Mouse (Mus musculus): ENCODE measurements around the gene Ect2l.

Gene Ect2l

GRCm38 (mm10) chr10:18141389-18141788, 69.3 kb downstream of the Ect2l start:
- no peak for TF ChIP-seq GATA4 (IDR thresholded peaks at IDR 0.05; ENCODE audit: insufficient replicate concordance, low read length)

- no peak for TF ChIP-seq GATA4 (IDR thresholded peaks at IDR 0.05; ENCODE audit: insufficient replicate concordance, low read length)
Observed at GRCm38 (mm10) chr10:18139615-18140014, 71.1 kb downstream of the Ect2l start.

DNA sequence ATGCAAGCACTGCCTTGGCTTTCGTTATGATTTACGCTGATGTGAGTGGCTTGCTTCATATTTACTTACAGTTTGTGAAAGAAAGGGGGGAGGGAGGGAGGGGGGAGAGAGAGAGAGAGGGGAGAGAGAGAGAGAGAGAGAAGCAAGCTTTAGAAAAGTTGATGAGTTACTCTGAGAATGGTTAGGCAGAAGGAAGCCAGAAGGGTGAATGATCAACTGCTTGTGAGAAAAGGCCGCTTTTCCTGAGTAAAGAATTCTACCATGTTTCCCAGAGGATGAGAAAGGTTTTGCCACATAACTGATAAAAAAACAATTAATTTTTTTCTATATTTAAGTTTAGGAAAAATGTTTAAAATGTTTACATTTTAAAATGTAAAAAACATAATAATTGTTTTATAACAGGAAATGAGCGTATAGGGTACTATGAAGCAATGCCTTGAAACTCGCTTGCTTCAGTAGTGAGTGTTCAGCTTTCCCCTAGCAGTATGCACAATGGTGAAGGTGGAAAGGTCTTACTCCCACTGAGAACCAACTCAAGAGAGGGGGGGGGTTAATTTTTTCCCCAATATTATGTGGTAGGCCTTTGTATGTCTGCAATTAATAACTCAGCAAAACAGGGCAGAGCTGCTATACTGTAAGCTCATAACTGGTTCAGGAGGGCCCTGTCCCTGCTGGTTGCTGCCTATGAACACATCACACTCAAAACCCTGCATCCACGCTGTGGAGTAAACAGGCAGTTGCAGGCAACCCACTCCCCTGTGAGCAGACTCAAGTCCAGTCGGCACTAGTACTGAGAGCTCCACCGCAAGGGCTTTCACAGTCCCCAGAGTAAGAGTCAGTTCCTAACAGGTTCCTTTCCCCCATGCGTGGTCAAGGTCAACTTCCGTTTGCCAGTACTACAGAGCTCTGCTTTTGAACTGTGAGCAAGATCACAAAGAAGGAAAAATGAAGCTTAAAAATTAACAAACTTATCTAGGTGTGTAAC, 78.7 kb downstream of the Ect2l start:
- TF ChIP-seq GATA4 (IDR thresholded peaks at IDR 0.05; ENCODE audit: insufficient replicate concordance, low read length): no peak

- no peak for TF ChIP-seq GATA4 (IDR thresholded peaks at IDR 0.05; ENCODE audit: insufficient replicate concordance, low read length)
Observed at GRCm38 (mm10) chr10:18130276-18130675, 80.4 kb downstream of the Ect2l start.

GRCm38 (mm10) chr10:18118336-18118735, 92.4 kb downstream of the Ect2l start:
- TF ChIP-seq GATA4 (IDR thresholded peaks at IDR 0.05; ENCODE audit: insufficient replicate concordance, low read length): no peak

- no peak for TF ChIP-seq GATA4 (IDR thresholded peaks at IDR 0.05; ENCODE audit: insufficient replicate concordance, low read length)
Observed at GRCm38 (mm10) chr10:18113473-18114093, 97.1 kb downstream of the Ect2l start.

DNA sequence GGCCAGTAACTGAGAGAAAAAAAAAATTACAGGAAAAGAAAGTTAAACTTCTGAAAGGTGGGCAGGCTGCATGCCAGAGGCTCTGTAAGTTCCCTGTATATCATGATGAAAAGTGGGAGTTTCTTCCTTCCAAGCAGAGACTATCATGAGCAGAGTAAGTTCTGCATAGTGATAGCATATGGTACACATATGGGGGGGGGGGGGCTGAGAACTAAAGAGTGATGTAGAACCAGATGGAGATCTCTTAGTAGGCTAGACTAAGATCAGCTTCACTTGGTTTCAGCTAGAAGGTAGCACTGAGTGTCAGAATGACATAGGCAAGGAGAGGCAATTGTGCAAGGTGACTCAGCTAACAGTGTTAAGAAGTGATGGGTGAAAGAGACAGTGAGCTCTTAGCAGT, 99.8 kb downstream of the Ect2l start:
- no peak for TF ChIP-seq GATA4 (IDR thresholded peaks at IDR 0.05; ENCODE audit: insufficient replicate concordance, low read length)

GRCm38 (mm10) chr10:18107471-18107870, 103.2 kb downstream of the Ect2l start:
- TF ChIP-seq GATA4 (IDR thresholded peaks at IDR 0.05; ENCODE audit: insufficient replicate concordance, low read length): no peak

DNA sequence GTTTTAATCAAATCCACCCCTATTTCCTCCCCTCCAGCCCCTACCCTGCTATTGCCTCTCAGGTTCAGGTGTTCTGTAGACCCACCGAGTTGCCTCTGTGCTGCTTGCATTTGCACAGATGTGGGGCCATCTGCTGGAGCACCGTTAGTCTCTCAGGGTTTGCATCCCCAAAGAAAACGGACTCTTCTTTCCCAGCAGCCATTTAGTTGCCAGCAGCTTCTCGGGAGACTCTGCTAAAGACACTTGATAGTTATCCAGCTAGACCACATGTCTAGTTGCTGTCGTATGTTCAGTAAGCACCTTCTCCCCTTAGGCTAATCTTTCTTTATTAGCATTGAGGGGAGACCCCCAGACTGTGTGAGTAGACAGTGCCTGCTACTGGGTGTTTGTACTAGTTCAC, 108.5 kb downstream of the Ect2l start:
- TF ChIP-seq GATA4 (IDR thresholded peaks at IDR 0.05; ENCODE audit: insufficient replicate concordance, low read length): no peak

DNA sequence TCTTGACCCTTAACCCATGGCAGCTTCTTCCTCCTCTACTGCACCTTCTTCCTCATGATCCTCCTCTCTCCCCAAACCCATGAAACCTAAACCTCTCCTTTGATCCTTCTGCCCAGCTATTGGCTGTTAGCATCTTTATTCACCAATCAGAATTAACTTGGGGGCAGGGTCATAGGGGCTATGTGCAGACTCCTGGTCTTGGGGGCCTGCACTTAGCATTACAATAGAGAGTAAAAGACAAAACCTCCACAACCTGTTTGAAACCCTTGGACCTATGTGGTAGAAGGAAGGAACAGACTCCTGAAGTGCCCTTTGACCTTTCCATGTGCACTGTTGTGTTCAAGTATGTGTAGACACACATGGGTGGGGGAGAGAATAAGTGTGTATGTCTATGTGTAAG, 120.0 kb downstream of the Ect2l start:
- no peak for TF ChIP-seq GATA4 (IDR thresholded peaks at IDR 0.05; ENCODE audit: insufficient replicate concordance, low read length)

DNA sequence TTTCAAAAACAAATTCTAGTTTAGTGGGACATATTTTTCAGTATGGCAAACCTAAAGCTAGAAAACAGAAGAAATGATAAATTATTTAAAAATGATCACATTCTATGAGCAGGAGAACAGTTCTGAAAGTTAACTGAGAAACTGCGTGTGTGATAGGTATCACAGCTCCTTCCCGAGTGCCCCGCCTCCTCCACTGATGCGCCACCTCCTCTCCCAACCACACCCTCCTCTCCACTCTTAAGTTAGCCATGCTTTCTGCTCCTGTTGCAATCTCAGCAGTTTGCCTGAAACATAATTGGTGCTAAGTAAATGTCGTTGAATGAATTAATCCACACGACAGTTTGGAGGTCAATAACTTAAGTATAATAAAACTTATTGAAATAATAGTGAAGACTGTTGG, 127.9 kb downstream of the Ect2l start:
- no peak for TF ChIP-seq GATA4 (IDR thresholded peaks at IDR 0.05; ENCODE audit: insufficient replicate concordance, low read length)

GRCm38 (mm10) chr10:18081536-18081935, 129.2 kb downstream of the Ect2l start:
- TF ChIP-seq GATA4 (IDR thresholded peaks at IDR 0.05; ENCODE audit: insufficient replicate concordance, low read length): no peak
